10 mouse cellular contexts compared by ENCODE assay signal in genomic region chr13:31628691-31629180, GRCm38 (mm10). TPM values are rescaled to one million over a fixed set of nuclear protein-coding genes. Genes with fewer than 3 reads are reported as not detected.
DNase-seq lines count a peak whose midpoint lies in the region; ATAC-seq and TF ChIP-seq lines count a peak whose summit lies in the region.
"Had no signal": no experiment of that assay in that cellular context is flagged by ENCODE, and none has a peak within 500 bp of the region (broad histone marks: within the 10 kb centered on the region; RNA-seq: fewer than 3 reads in every experiment).

No protein-coding gene starts in this region.

- no peak for ATAC-seq in embryonic facial prominence, embryonic 14.5 days (ENCODE audit: low read depth)
- no peak for ATAC-seq in intestine, embryonic 14.5 days (replicated peaks; ENCODE audit: low FRiP score, low TSS enrichment, low read depth)
- ATAC-seq in neural tube, embryonic 12.5 days (ENCODE audit: low FRiP score, low read depth) = no peak
- ATAC-seq: Patski had no signal

- 10% methylated on average over 14 of the region's 14 CpGs for WGBS in embryonic facial prominence, embryonic 14.5 days
- 7% methylated on average over 14 of the region's 14 CpGs for WGBS in intestine, embryonic 14.5 days
- WGBS in neural tube, embryonic 12.5 days = 1% methylated on average over 14 of the region's 14 CpGs

- no peaks in the 10 kb centered on the region for H3K36me3 ChIP-seq in embryonic facial prominence, embryonic 14.5 days (ENCODE audit: control insufficient read depth, insufficient read depth, low read length)
- H3K36me3 ChIP-seq in intestine, embryonic 14.5 days (ENCODE audit: control insufficient read depth, insufficient read depth, low read length) = peaks cover 4% of the 10 kb centered on the region; the same call in 1 of the 2 replicates
- H3K36me3 ChIP-seq in neural tube, embryonic 12.5 days = no peaks in the 10 kb centered on the region

- peaks cover 91% of the 10 kb centered on the region for H3K27me3 ChIP-seq in embryonic facial prominence, embryonic 14.5 days (replicated peaks; ENCODE audit: control insufficient read depth, insufficient read depth, low read length)
- peaks cover 68% of the 10 kb centered on the region for H3K27me3 ChIP-seq in intestine, embryonic 14.5 days (replicated peaks; ENCODE audit: control insufficient read depth, insufficient read depth, low read length)
- peaks cover 87% of the 10 kb centered on the region for H3K27me3 ChIP-seq in neural tube, embryonic 12.5 days (replicated peaks)

- peak overlapping the region; percentile 61 for H3K27ac ChIP-seq in layer of hippocampus, adult 2 months
- H3K27ac ChIP-seq in embryonic facial prominence, embryonic 14.5 days (replicated peaks; ENCODE audit: low read depth, low read length) = peak overlapping the region; percentile 29; the same call in 1 of the 2 replicates
- peak overlapping the region; percentile 94 for H3K27ac ChIP-seq in intestine, embryonic 14.5 days (ENCODE audit: low read depth)
- H3K27ac ChIP-seq in neural tube, embryonic 12.5 days = no peak overlapping the region

- peak overlapping the region; percentile 77 for H3K9ac ChIP-seq in embryonic facial prominence, embryonic 14.5 days (ENCODE audit: low read depth, low read length)
- H3K9ac ChIP-seq in intestine, embryonic 14.5 days (ENCODE audit: low read length) = peak overlapping the region; percentile 93
- H3K9ac ChIP-seq in neural tube, embryonic 12.5 days = peak overlapping the region; percentile 38; the same call in 1 of the 2 replicates

- TF ChIP-seq CTCF in layer of hippocampus, adult 2 months (conservative IDR thresholded peaks at IDR 0.05) = no peak

- DNase-seq in layer of hippocampus, adult 2 months (ENCODE audit: low spot score in 2 of 2) = no peak
- DNase-seq in layer of hippocampus, postnatal 25 days (ENCODE audit: extremely low spot score in 1 of 2, low spot score in 1 of 2) = no peak
- no peak for DNase-seq in embryonic facial prominence, embryonic 14.5 days (ENCODE audit: low spot score)
- DNase-seq in intestine, embryonic 14.5 days (ENCODE audit: low spot score) = peak; percentile 72
- DNase-seq in gastrocnemius, postnatal 25 days = no peak
- DNase-seq in gastrocnemius, adult 8-10 months (ENCODE audit: low spot score in 2 of 2) = no peak
- no peak for DNase-seq in T-cell, adult 2 months (ENCODE audit: low spot score)
- DNase-seq: cerebellum, postnatal 36 days had no signal

- no peaks in the 10 kb centered on the region for H3K9me3 ChIP-seq in embryonic facial prominence, embryonic 14.5 days (ENCODE audit: control insufficient read depth, low read length)
- H3K9me3 ChIP-seq in intestine, embryonic 14.5 days (ENCODE audit: control insufficient read depth, low read length) = no peaks in the 10 kb centered on the region
- H3K9me3 ChIP-seq in neural tube, embryonic 12.5 days = no peaks in the 10 kb centered on the region

- H3K4me2 ChIP-seq in embryonic facial prominence, embryonic 14.5 days (ENCODE audit: low read depth, low read length) = peak overlapping the region; percentile 95
- peak overlapping the region; percentile 67 for H3K4me2 ChIP-seq in intestine, embryonic 14.5 days (ENCODE audit: low read length)
- H3K4me2 ChIP-seq in neural tube, embryonic 12.5 days (replicated peaks) = peak overlapping the region; percentile 55

- H3K4me3 ChIP-seq in layer of hippocampus, adult 2 months = peak overlapping the region; percentile 41
- H3K4me3 ChIP-seq in embryonic facial prominence, embryonic 14.5 days (ENCODE audit: low read depth, low read length) = peak overlapping the region; percentile 59
- H3K4me3 ChIP-seq in intestine, embryonic 14.5 days (ENCODE audit: low read depth, low read length) = peak overlapping the region; percentile 66
- H3K4me3 ChIP-seq in neural tube, embryonic 12.5 days = peak overlapping the region; percentile 25

- peaks cover 10% of the 10 kb centered on the region; the same call in 1 of the 2 replicates for H3K4me1 ChIP-seq in embryonic facial prominence, embryonic 14.5 days (ENCODE audit: control insufficient read depth, insufficient read depth, low read length)
- peaks cover 6% of the 10 kb centered on the region; the same call in 1 of the 2 replicates for H3K4me1 ChIP-seq in intestine, embryonic 14.5 days (replicated peaks; ENCODE audit: control insufficient read depth, insufficient read depth, low read length)
- H3K4me1 ChIP-seq in neural tube, embryonic 12.5 days = peaks cover 33% of the 10 kb centered on the region

RNA-seq across cellular contexts. Expression of gene Foxf2, which starts 3.1 kb away (rescaled TPM):
- total RNA-seq in layer of hippocampus, adult 2 months (2021) = 1 to 10 TPM; 4.7 to 5.5 TPM
- total RNA-seq in layer of hippocampus, postnatal 25 days (2021) = 1 to 10 TPM; 4.1 to 5.7 TPM
- polyA plus RNA-seq in embryonic facial prominence, embryonic 14.5 days (2014; fragmentation: Nextera tagmentation; extraction: Ambion mirVana) = 5.1 and 5.3 TPM in 2 replicates
- 27.8 and 28.3 TPM in 2 replicates for polyA plus RNA-seq in intestine, embryonic 14.5 days (2014; fragmentation: Nextera tagmentation; extraction: Ambion mirVana)
- 7.1 and 7.4 TPM in 2 replicates for polyA plus RNA-seq in neural tube, embryonic 12.5 days (2016; fragmentation: Nextera tagmentation; extraction: Ambion mirVana)
- total RNA-seq in gastrocnemius, postnatal 25 days (2021) = not detected
- under 1 TPM in 2 of 4 experiments, not detected in 2; 0.10 to 0.24 TPM for total RNA-seq in gastrocnemius, adult 8-10 months (2022)

Comparison
In these comparisons a context has a peak if more than half of its experiments do, and no peak if none do; other contexts are left out.
1. H3K9ac ChIP-seq: peak in every context shown above with its lines; median percentile 93 in intestine, embryonic 14.5 days; 77 in embryonic facial prominence, embryonic 14.5 days; 38 in neural tube, embryonic 12.5 days.
2. RNA of gene Foxf2, which starts 3.1 kb away (total RNA-seq): 4.1 to 5.7 TPM in layer of hippocampus, postnatal 25 days and 4.7 to 5.5 TPM in layer of hippocampus, adult 2 months; 0.10 to 0.24 TPM in gastrocnemius, adult 8-10 months and not detected in gastrocnemius, postnatal 25 days; every median in the first group is over 4 times any median in the second.
3. Peak in every context shown above with its lines, with median percentiles within 50 percentile points of each other: H3K4me3 ChIP-seq and H3K4me2 ChIP-seq.